Mouse (Mus musculus) mouse embryonic stem cell (cell line): ENCODE measurements around the gene Cmklr1.

ENCODE experiments used
- in situ Hi-C, 2 experiments: fragments of 300-500 bp; cut with MboI; formaldehyde crosslinking; loops; 1 replicate in 1 of 2; 3 replicates in 1 of 2; pipeline ENCODE4 v1.14.3; 2019 to 2020; ENCODE audit warnings: low sequenced_read_pairs in 2 of 2, low pct_unique_long_range_greater_than_20kb in 1 of 2, mixed read lengths in 1 of 2; ENCODE audit not compliant: unreplicated experiment in 1 of 2

The Cmklr1 gene

DNA sequence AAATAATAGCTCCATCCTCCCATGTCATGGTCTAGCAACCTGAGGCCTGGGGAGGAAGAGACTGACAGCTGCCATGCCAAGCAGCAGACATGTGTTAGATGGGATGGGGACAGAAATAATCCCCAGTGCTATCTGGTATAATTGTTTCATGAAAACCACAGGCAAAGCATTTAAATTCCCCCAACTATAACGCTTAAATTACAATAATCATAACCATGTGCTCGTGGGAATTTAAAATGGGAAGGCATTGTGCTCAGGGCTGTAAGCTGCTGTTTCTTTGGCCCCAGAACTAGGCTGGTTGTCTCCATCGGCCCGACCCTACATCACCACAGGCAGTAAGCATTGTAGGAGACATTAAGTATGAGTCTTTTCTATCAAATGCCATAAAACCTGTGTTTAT lies 49.4 kb downstream of the Cmklr1 start:
- in situ Hi-C loops, result no loop called here

- in situ Hi-C loops, result no loop called here
Measured at GRCm38 (mm10) chr5:113600181-113600580, 50.0 kb downstream of the Cmklr1 start.

GRCm38 (mm10) chr5:113596780-113597353 lies 53.4 kb downstream of the Cmklr1 start:
- in situ Hi-C loops, result no loop called here

GRCm38 (mm10) chr5:113596252-113596651 lies 54.0 kb downstream of the Cmklr1 start:
- in situ Hi-C loops, result no loop called here

DNA sequence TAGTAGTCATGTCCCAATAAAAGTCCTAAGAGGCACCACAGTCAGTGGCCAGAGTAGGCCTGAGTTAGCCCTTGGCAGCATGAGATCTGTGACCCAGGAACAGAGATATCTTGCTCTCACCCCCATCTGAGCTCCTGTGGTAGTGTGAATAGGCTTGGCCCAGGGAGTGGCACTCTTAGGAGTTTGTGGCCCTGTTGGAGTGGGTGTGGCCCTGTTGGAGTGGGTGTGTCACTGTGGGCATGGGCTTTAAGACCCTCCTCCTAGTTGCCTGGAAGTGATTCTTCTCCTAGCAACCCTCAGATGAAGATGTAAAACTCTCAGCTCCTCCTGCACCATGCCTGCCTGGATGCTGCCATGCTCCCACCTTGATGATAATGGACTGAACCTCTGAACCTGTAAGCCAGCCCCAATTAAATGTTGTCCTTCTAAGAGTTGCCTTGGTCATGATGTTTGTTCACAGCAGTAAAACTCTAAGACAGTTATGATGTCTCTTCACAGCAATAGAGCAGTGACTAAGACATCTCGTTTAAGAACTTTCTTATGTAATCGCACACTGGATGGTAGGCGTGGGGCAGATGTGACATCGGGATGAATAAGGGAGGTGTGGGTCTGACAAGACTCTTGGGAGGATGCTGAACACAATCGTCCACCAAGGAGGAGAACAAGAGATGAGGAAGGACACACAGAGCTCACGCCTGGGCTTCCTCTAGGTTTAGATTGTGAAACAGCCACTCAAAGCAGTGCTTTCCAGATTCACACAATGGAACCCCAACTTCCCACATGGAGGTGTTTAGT lies 56.1 kb downstream of the Cmklr1 start:
- in situ Hi-C loops, result no loop called here

- in situ Hi-C loops, result no loop called here
Measured at GRCm38 (mm10) chr5:113591751-113592230, 58.4 kb downstream of the Cmklr1 start.

DNA sequence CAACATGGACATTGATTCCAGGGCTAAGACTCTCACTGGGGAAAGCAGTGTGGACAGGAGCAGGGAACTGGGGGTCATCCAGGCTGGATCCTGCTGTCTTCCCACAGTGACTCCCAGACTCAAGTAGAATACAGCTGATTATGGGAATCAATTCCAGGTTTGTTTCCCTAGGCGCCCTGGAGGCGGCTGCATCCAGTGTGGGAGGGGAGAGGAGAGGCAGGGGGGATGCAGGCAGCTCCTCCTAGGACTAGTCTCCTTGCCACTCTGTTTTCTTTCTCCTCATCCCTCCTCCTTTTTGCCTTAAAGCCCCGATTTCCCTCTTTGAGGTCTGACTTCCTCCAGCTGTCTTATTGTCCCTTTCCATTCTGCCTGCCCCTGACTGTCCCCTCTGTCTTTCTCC lies 59.1 kb downstream of the Cmklr1 start:
- in situ Hi-C loops, result no loop called here

- in situ Hi-C loops, result no loop called here
Measured at GRCm38 (mm10) chr5:113590010-113590640, 60.1 kb downstream of the Cmklr1 start.

- in situ Hi-C loops, result loop anchor here (5.0 kb wide), 1 partner anchor 136 kb away; the partner anchor contains the start of gene 1700069L16Rik (in 2 of the 2)
Measured at GRCm38 (mm10) chr5:113586458-113586849, 63.8 kb downstream of the Cmklr1 start.

- in situ Hi-C loops, result loop anchor here (5.0 kb wide), 1 partner anchor 136 kb away; the partner anchor contains the start of gene 1700069L16Rik (in 2 of the 2)
Measured at GRCm38 (mm10) chr5:113585619-113586457, 64.4 kb downstream of the Cmklr1 start.

- in situ Hi-C loops, result no loop called here
Measured at GRCm38 (mm10) chr5:113584439-113584838, 65.8 kb downstream of the Cmklr1 start.

- in situ Hi-C loops, result no loop called here
Measured at GRCm38 (mm10) chr5:113583424-113584162, 66.6 kb downstream of the Cmklr1 start.

DNA sequence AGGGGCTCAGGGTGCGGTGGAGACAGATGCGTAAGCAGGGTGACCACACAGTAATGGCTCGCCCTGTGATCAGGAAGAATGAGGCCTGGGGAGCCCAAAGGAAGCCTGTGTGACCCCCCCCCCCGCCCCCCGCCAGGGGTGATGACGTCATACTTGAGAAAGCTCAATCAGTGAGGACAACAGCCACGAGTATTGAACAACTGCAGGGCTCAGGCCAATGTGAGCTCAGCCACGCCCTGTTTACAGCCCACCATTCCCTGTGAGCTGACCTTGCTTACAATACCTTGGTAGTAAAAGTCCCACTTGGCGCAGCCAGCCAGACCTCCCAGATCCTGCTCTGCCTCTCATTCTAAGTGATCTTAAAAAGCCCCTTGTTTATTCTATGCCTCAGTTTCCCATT lies 69.4 kb downstream of the Cmklr1 start:
- in situ Hi-C loops, result no loop called here

- in situ Hi-C loops, result no loop called here
Measured at GRCm38 (mm10) chr5:113580248-113580647, 70.0 kb downstream of the Cmklr1 start.

DNA sequence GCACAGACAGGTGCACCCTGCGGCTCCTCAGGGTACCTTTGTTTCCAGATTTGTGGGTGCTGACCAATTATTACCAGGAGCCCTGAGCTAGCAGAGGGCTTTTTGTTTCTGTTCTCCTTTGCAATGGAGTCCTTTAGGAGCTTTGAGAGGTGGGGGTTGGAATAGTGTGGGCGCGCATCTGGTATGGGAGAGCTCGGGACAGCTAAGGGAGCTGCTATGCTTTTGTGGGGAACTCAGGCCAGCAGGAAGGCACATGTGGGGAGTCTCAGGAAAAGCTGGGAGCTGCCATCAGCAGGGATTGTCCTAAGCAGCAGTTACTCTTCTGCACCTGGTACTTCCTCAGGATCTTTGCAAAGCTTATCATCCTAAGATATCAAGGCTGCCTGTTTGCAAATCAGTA lies 71.1 kb downstream of the Cmklr1 start:
- in situ Hi-C loops, result no loop called here

DNA sequence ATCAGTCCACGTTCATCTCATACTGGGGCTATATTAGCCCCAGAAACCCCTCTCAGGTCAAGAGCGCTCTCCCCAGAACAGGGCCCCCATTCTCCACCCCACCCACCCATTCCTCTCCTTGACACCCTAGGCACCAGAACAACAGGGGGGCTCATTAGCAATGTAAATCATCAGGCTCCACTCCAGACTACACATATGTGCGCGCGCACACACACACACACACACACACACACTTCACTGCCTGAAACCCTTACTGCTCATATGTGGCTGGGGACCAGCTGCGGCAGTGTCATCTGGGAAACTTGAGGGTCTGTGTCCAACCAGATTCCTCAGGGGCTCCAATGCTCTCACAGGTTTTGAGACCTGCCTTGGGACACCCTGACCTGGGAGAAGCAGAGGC lies 71.8 kb downstream of the Cmklr1 start:
- in situ Hi-C loops, result no loop called here

GRCm38 (mm10) chr5:113577555-113577954 lies 72.7 kb downstream of the Cmklr1 start:
- in situ Hi-C loops, result no loop called here
